Mouse (Mus musculus): ENCODE results near the gene Zmynd19.

DNA sequence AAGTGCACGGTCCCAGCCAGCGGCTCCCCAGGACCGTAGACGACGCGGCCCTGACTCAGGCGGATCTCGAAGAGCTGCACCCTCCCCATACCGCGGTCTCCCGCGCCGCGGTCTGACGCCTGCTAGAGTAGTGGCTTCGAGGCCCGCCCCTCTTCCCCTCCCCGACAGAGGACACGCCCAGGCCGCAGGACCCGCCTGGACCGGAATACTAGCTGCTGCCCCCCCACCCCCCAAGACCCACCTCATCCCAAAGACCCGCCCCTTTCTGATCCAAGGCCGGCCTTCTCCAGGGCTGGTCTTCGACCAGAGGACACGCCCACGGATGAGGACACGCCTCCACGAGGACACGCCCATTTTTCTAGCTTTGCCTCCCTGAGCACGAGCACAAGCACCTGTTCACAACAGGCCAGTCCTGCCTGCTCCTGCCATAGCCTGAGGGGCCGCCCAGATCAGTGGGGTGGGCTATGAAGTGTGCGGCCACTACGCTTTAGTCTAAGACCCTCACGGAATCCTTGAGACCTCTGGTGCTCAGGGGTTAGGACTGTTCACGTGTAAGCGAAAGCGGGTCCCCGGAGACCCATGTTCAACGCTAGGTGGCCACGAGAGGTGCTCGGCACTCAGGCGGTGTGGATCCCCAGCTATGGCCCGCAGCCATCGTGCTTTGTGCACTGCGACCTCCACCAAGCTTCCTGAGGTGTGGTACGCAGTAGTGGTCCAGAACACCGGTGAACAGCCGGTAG, 14.4 kb upstream of the Zmynd19 start, which contains the start of gene Arrdc1:
- TF ChIP-seq EP300 (IDR thresholded peaks at IDR 0.05; ENCODE audit: insufficient read depth, low read depth, low read length) (no peak), CTCF (IDR thresholded peaks at IDR 0.05) (peak; percentile 63), POLR2A (IDR thresholded peaks at IDR 0.05; ENCODE audit: insufficient read depth, low read depth, low read length) (peak; percentile 73)

All from heart, adult 2 months (tissue).